Mouse (Mus musculus) CD4-positive naive resting alpha-beta T cell, adult 76 days (primary cell): ENCODE data around the gene F9. TPM values are rescaled to one million over a fixed set of nuclear protein-coding genes. Genes with fewer than 3 reads are reported as not detected.

Source experiments
- total RNA-seq: library from RNA; stranded (reverse); gene quantifications from one replicate; pipeline ENCODE4 v1.2.4, GENCODE M21; 2023

F9 gene
- total RNA-seq = not detected

DNA sequence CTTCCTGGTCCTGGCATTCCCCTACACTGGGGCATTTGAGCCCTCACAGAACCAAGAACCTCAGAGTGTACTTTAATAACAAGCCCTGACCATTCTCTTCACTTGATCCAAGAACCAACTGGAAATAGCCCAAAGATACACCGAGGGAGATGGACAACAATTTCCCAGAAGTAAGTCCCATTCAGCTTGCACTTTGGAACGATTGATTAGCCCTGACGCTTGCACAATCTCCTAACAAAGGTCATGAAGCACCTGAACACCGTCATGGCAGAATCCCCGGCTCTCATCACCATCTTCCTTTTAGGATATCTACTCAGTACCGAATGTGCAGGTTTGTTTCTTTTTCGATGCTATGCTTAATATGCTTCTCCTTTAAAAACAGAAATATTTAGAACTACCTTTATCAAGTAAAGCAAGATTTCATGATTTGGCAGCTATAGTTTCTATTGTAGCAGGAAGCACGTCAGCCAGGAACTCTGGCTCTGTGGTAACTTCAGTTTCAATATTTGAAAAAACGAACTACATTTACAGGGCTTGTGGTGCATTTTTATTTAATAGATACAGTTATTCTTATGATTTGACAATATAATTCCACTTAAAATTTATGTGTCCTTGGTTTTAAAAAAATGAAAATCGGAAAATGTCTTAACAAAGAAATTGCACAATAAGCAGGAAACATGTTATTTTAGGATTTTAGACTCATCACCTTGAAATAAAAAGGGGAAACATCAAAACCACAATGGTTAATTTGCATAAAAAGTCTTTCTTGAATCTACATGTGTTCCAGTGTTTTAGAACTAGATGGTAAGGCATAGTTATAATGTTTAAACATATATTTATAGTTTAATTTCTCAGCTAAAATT is at the start of gene F9:
Gene F9 (plus strand): TSS at position 244 of the 863 bp plus-strand sequence.

Other genes starting within 250 kb of the F9 start
- gene Mcf2, start 179.6 kb downstream of the F9 start, total RNA-seq = not detected